Mouse (Mus musculus): ENCODE measurements around the gene Gm5460.

Gene Gm5460

DNA sequence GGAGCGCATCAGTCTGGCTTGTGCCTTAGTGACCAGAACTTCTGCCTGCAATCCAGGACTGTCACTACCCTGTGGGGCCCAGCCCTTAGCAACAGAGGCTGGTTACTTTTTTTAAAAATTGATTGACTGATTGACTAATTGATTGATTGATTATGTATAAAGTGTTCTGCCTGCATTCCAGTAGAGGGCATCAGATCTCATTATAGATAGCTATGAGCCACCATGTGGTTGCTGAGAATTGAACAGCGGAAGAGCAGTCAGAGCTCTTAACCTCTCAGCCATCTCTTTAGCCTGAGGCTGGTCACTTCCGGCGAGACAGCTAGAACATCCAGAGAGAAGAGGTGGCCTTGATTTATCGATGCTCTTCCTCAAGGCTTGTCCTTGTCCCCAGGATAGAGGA is 60.7 kb downstream of the Gm5460 start:
- DNase-seq (ENCODE audit: low spot score): no peak

DNA sequence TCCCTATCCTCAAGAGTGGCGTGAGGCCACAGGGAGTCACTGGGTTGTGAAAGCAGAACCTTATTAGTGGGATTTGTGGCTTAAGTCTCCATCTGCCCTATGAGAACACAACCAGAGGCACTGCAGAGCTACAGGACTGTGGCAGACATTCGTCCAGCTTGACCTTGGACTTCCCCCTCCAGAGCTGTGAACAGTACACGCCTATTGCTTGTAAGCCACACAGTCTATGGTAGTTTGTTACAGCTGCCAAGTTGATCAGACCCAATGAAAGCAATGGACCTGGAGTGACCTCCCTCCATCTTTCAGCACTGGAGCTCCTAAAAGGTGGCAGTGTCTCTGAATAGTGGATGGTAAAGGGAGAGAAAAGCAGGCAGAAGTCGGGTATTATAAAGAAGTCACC is 61.7 kb downstream of the Gm5460 start:
- DNase-seq (ENCODE audit: low spot score): no peak

DNA sequence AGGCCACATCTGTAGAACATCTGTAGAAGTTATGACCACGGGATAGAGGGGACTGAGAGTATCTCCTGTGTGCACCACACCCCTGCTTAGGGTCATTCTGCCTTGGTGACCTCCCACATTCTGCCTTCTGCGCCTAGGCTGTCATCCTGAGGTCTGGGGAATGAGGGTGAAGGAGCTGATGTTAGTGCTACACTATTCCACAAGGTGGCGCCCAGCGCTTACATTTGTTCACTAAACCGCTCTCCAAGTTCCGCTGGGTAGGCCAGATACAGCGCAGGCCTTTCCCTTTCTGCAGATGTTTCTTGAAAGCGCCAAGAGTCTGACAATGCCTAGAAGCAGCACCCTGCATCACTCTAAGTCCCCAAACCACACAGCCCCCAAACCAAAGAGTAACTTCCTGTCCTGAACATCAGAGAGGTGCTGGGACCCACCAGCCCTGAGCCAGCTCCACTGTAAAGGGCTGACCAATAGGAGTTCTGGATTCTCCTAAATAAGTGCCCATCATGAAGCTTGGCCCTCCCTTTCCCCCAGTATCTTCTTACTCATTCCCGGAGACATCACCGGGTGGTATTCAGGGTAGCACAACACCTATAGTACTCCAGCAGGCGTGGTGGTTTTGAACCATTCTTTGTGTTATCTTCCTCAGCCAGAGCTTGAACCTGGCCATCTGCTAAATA is 63.9 kb downstream of the Gm5460 start:
- DNase-seq (ENCODE audit: low spot score): peak; percentile 82

- DNase-seq (ENCODE audit: low spot score): peak; percentile 84
Measured at GRCm38 (mm10) chr14:34085731-34086130, 69.2 kb downstream of the Gm5460 start, which contains the start of gene Anxa8. TSS of gene Anxa8 (plus strand) at chr14:34085981.

- no peak for DNase-seq (ENCODE audit: low spot score)
Measured at GRCm38 (mm10) chr14:34086806-34087205, 70.2 kb downstream of the Gm5460 start.

DNA sequence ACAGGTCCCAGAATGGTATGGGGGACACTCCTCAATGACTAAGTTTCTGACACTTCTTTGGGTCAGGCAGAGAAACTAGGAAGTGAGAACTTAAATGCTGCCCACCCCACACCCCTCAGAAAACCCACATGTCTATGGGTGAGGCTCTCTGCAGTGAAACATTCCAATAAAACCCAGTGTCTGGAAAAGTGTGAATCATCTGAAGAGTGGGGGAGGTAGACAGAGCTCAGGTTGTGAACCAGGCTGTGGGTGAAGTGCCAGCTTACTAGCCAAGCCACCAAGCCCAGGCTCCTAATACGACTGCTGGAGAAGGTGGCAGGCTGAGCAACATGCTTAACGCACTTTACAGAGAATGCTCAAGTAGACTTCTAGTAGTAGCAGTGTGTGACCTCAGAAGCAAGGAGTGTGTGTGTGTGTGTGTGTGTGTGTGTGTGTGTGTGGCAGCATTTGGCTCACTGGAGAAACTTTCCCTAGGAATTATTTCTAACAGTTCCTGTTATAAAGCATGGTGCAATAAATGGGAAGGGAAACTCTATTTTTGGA is 71.4 kb downstream of the Gm5460 start:
- DNase-seq (ENCODE audit: low spot score): peak; percentile 21

DNA sequence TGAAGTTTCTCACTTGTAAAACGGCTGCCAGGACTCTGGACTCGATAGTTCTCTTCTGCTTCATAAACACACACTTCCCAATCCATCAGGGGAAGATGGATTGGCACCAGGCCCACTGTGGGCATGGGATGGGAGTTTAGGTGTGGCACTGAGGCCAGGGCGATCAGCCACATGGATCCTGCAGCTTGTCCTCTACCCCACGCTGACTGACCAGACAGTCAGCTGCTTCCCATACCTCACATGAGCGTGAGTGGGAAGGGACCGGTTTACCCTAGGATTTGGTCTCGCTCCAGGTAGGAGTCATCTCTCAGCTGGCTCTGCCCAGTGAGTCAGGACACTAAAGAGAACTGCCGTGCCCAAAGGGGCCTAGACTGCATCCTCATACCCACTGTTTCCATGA is 73.2 kb downstream of the Gm5460 start:
- DNase-seq (ENCODE audit: low spot score): no peak

DNA sequence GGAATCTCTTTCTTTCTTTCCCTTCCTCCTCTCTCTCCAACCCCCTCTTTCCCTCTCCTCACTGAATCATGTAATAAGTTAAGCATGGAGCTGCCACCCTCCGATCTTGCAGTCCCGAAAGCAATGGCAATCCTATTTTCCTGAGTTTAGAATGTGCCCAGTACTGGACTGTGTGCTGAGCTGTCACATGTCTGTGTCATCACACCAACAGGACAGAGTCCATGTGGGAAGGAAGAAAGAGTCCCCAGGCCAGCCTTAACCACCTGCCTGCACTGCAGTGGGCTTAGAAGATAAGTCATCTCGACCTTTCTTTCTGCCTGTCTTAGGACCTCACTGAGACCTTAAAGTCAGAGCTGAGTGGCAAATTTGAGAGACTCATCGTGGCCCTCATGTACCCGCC is 74.9 kb downstream of the Gm5460 start:
- no peak for DNase-seq (ENCODE audit: low spot score)

DNA sequence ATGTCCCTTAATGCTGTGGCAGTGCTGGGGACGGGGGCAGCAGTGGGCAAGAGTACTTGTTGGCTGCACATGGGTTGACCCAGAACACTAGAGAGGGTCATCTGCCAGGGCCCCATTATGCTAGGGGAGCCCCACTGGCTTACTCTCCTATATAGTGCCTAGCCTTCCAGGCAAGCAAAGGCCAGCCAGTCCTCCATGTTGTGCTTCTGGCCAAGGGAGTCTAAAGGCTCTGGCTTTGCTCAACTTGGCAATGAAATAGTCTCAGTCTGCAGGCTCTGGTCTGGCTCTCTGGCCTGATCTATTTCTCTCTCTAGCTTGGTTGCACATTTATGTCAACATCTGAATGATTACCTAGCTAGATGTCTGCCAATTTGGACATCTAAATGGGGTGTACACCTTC is 76.3 kb downstream of the Gm5460 start:
- no peak for DNase-seq (ENCODE audit: low spot score)

GRCm38 (mm10) chr14:34096161-34096560 is 79.6 kb downstream of the Gm5460 start:
- no peak for DNase-seq (ENCODE audit: low spot score)
